8 mouse cellular contexts compared by ENCODE assay signal in the genomic region with DNA sequence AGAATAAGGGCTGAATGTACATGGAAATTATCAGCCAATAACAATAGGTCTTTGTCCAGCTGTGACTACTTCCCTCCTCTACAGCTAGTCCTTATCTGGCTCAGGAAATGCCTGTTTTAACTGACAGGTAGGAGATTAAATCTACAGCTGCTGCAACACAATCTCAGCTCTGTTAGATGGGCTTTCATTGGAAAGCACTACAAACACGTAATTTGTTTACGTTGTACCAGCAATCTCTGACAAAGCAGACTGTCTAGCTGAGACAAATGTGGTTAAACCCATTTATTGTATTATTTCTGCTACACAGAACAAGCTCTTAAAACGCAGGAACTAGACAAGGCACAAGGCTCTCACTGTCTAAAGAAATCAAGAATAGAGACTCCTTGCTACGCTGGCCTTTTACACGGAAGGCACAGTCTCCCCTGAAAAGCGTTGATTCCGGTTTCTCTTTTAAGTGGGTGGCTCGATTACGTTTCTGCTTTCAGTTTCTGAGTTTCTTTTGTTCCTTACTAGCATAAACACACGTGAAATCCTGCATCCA.
DNase-seq lines count a peak whose midpoint lies in the region; ATAC-seq lines count a peak whose summit lies in the region.

No protein-coding gene starts in this region.

- no peaks in the 10 kb centered on the region for H3K9me3 ChIP-seq in embryonic facial prominence, embryonic 14.5 days (ENCODE audit: control insufficient read depth, low read length)
- no peaks in the 10 kb centered on the region for H3K9me3 ChIP-seq in hindbrain, embryonic 13.5 days
- H3K9me3 ChIP-seq in stomach, embryonic 16.5 days (replicated peaks; ENCODE audit: control insufficient read depth, low read length) = no peaks in the 10 kb centered on the region

- H3K27me3 ChIP-seq in embryonic facial prominence, embryonic 14.5 days (replicated peaks; ENCODE audit: control insufficient read depth, insufficient read depth, low read length) = no peaks in the 10 kb centered on the region
- H3K27me3 ChIP-seq in hindbrain, embryonic 13.5 days = peaks cover 4% of the 10 kb centered on the region; the same call in 1 of the 2 replicates
- H3K27me3 ChIP-seq in stomach, embryonic 16.5 days (ENCODE audit: control insufficient read depth, insufficient read depth, low read length) = no peaks in the 10 kb centered on the region

- peak overlapping the region; percentile 37 for H3K4me2 ChIP-seq in embryonic facial prominence, embryonic 14.5 days (ENCODE audit: low read depth, low read length)
- H3K4me2 ChIP-seq in hindbrain, embryonic 13.5 days = peak overlapping the region; percentile 45
- H3K4me2 ChIP-seq in stomach, embryonic 16.5 days (ENCODE audit: low read depth, low read length) = peak overlapping the region; percentile 52

- H3K4me3 ChIP-seq in embryonic facial prominence, embryonic 14.5 days (ENCODE audit: low read depth, low read length) = peak overlapping the region; percentile 8; the same call in 1 of the 2 replicates
- H3K4me3 ChIP-seq in hindbrain, embryonic 13.5 days = no peak overlapping the region; the same call in 1 of the 2 replicates
- H3K4me3 ChIP-seq in stomach, embryonic 16.5 days (replicated peaks; ENCODE audit: low read length) = peak overlapping the region; percentile 31

- ATAC-seq in embryonic facial prominence, embryonic 14.5 days (ENCODE audit: low read depth) = peak; percentile 62; the same call in 1 of the 2 replicates
- ATAC-seq in hindbrain, embryonic 13.5 days (ENCODE audit: low FRiP score) = no peak
- ATAC-seq in stomach, embryonic 16.5 days (ENCODE audit: insufficient read depth, low FRiP score) = no peak

- no peaks in the 10 kb centered on the region for H3K36me3 ChIP-seq in embryonic facial prominence, embryonic 14.5 days (ENCODE audit: control insufficient read depth, insufficient read depth, low read length)
- no peaks in the 10 kb centered on the region for H3K36me3 ChIP-seq in hindbrain, embryonic 13.5 days
- no peaks in the 10 kb centered on the region for H3K36me3 ChIP-seq in stomach, embryonic 16.5 days (ENCODE audit: control insufficient read depth, insufficient read depth, low read length)

- peak; percentile 18 for DNase-seq in embryo, embryonic 10 days (ENCODE audit: low spot score)
- no peak for DNase-seq in embryo, embryonic 9.5 days (ENCODE audit: extremely low spot score)
- peak; percentile 55 for DNase-seq in embryonic facial prominence, embryonic 14.5 days (ENCODE audit: low spot score)
- DNase-seq in lung, postnatal 36 days = peak; percentile 61
- no peak for DNase-seq in MN1 (ENCODE audit: low spot score)
- no peak for DNase-seq in frontal cortex, adult 2 months (ENCODE audit: extremely low spot score in 1 of 2, low spot score in 1 of 2)

- 10% methylated on average over 10 of the region's 10 CpGs for WGBS in embryonic facial prominence, embryonic 14.5 days
- WGBS in hindbrain, embryonic 13.5 days = 17% methylated on average over 10 of the region's 10 CpGs
- 9% methylated on average over 10 of the region's 10 CpGs for WGBS in stomach, embryonic 16.5 days

- 0 out of 2 replicates have a peak, but pooled peaks cover 6% of the 10 kb centered on the region for H3K4me1 ChIP-seq in embryonic facial prominence, embryonic 14.5 days (ENCODE audit: control insufficient read depth, insufficient read depth, low read length)
- peaks cover 6% of the 10 kb centered on the region; the same call in 1 of the 2 replicates for H3K4me1 ChIP-seq in hindbrain, embryonic 13.5 days (replicated peaks)
- H3K4me1 ChIP-seq in stomach, embryonic 16.5 days (ENCODE audit: control insufficient read depth, insufficient read depth, low read length) = peaks cover 3% of the 10 kb centered on the region; the same call in 1 of the 2 replicates

- 0 out of 2 replicates have a peak overlapping the region, but pooled peaks have one; percentile 11 for H3K9ac ChIP-seq in embryonic facial prominence, embryonic 14.5 days (ENCODE audit: low read depth, low read length)
- H3K9ac ChIP-seq in hindbrain, embryonic 13.5 days = no peak overlapping the region
- H3K9ac ChIP-seq in stomach, embryonic 16.5 days (ENCODE audit: low read length) = peak overlapping the region; percentile 47; the same call in 1 of the 2 replicates

- peak overlapping the region; percentile 17 for H3K27ac ChIP-seq in embryonic facial prominence, embryonic 14.5 days (replicated peaks; ENCODE audit: low read depth, low read length)
- H3K27ac ChIP-seq in hindbrain, embryonic 13.5 days = peak overlapping the region; percentile 67
- H3K27ac ChIP-seq in stomach, embryonic 16.5 days (ENCODE audit: low read length) = peak overlapping the region; percentile 36

Comparison
In these comparisons a context has a peak if more than half of its experiments do, and no peak if none do; other contexts are left out.
1. DNase-seq: peak in embryo, embryonic 10 days (single experiment), embryonic facial prominence, embryonic 14.5 days (single experiment) and lung, postnatal 36 days (single experiment); none in embryo, embryonic 9.5 days (single experiment), MN1 (single experiment) and frontal cortex, adult 2 months (0 of 2).
2. H3K27ac ChIP-seq: peak in every context shown above with its lines; median percentile 67 in hindbrain, embryonic 13.5 days; 36 in stomach, embryonic 16.5 days; 17 in embryonic facial prominence, embryonic 14.5 days.
3. Peak in every context shown above with its lines, with median percentiles within 50 percentile points of each other: H3K4me2 ChIP-seq.